In the genomic region with DNA sequence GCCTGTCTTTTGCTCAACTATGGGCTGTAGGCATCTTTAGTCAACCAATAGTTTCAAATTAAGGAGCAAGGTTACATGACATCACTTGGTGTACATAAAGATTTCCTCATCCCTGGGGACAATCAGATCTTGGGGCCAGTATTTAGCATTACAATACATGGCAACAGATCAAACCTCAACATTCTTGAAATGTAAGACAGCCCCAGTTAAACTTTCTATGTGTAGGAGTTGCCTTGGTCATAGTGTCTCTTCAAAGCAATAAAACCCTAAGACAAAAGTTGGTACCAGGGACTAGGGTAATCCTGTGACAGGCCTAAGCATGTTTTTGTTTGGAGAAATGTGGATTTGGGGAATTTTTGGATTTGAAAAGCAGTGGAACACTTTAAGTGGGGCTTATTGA, we compare ENCODE assay signal across 34 mouse cellular contexts.
"Had no signal": no experiment of that assay in that cellular context is flagged by ENCODE, and none has a peak within 500 bp of the region (broad histone marks: within the 10 kb centered on the region; RNA-seq: fewer than 3 reads in every experiment).

No protein-coding gene starts in this region.

- H3K4me1 ChIP-seq: intestine, embryonic 15.5 days; kidney, embryonic 15.5 days had no signal

- DNase-seq: heart, postnatal 10 days; heart, postnatal 14 days; heart, postnatal 36 days; heart, postnatal 4 days; kidney, adult 11 months; kidney, adult 18-20 months; kidney, adult 2 months; kidney, adult 8-10 months; kidney, adult 9 months; kidney, postnatal 10 days; kidney, postnatal 14 days; kidney, postnatal 25 days; kidney, postnatal 36 days; kidney, postnatal 4 days; layer of hippocampus, adult 9-11 months; layer of hippocampus, postnatal 36 days had no signal

- ATAC-seq: hindbrain, embryonic 16.5 days; hindbrain, postnatal 0 days; inflammation-experienced regulatory T-cells, adult 6 months; intestine, embryonic 15.5 days; intestine, embryonic 16.5 days; intestine, postnatal 0 days had no signal

- H3K4me3 ChIP-seq: heart, embryonic 12.5 days; heart, embryonic 13.5 days; heart, embryonic 15.5 days; hindbrain, embryonic 10.5 days; hindbrain, embryonic 12.5 days; hindbrain, embryonic 13.5 days; hindbrain, embryonic 15.5 days; intestine, embryonic 15.5 days; kidney, embryonic 15.5 days; layer of hippocampus, adult 2 months; left cerebral cortex, adult 2 months had no signal

- H3K27ac ChIP-seq: heart, embryonic 13.5 days; heart, embryonic 15.5 days; hindbrain, embryonic 10.5 days; hindbrain, embryonic 12.5 days; hindbrain, embryonic 13.5 days; hindbrain, embryonic 14.5 days; hindbrain, embryonic 15.5 days; hindbrain, postnatal 0 days; intestine, embryonic 15.5 days; kidney, embryonic 15.5 days; kidney, postnatal 0 days; layer of hippocampus, adult 2 months; left cerebral cortex, adult 2 months had no signal
